26 mouse cellular contexts compared by ENCODE assay signal in genomic region chr1:165751142-165751541, GRCm38 (mm10). TPM values are rescaled to one million over a fixed set of nuclear protein-coding genes. Genes with fewer than 3 reads are reported as not detected.
DNase-seq lines count a peak whose midpoint lies in the region; ATAC-seq and TF ChIP-seq lines count a peak whose summit lies in the region.
"Had no signal": no experiment of that assay in that cellular context is flagged by ENCODE, and none has a peak within 500 bp of the region (broad histone marks: within the 10 kb centered on the region; RNA-seq: fewer than 3 reads in every experiment).

No protein-coding gene starts in this region.

- peak; percentile 94 for ATAC-seq in granulocyte monocyte progenitor cell, adult 5-6 weeks (replicated peaks; ENCODE audit: poor library complexity, severe bottlenecking)
- ATAC-seq in megakaryocyte progenitor cell, adult 5-6 weeks (replicated peaks; ENCODE audit: poor library complexity) = peak; percentile 76
- ATAC-seq in erythroid progenitor cell, adult 5-6 weeks (replicated peaks; ENCODE audit: low FRiP score, poor library complexity, severe bottlenecking) = no peak
- ATAC-seq: activated CD4-positive, CD25-positive, alpha-beta regulatory T cell, adult 4 months; forebrain, embryonic 15.5 days; forebrain, postnatal 0 days; Patski had no signal

- H3K9ac ChIP-seq in CH12.LX (ENCODE audit: insufficient read depth, low read depth) = no peak overlapping the region
- H3K9ac ChIP-seq: embryonic facial prominence, embryonic 13.5 days; embryonic facial prominence, embryonic 15.5 days; forebrain, embryonic 12.5 days; forebrain, embryonic 15.5 days; forebrain, postnatal 0 days had no signal

- H3K9me3 ChIP-seq in CH12.LX (replicated peaks; ENCODE audit: low read length) = no peaks in the 10 kb centered on the region
- H3K9me3 ChIP-seq: embryonic facial prominence, embryonic 13.5 days; embryonic facial prominence, embryonic 15.5 days; forebrain, embryonic 12.5 days; forebrain, embryonic 15.5 days; G1E had no signal

- intact Hi-C loops in heart, postnatal 25 days (cut with DNase I) = no loop called here

- H3K27me3 ChIP-seq in CH12.LX (replicated peaks) = no peaks in the 10 kb centered on the region
- H3K27me3 ChIP-seq: embryonic facial prominence, embryonic 13.5 days; embryonic facial prominence, embryonic 15.5 days; forebrain, embryonic 12.5 days; forebrain, embryonic 15.5 days had no signal

- no peak for TF ChIP-seq POLR2A in CH12.LX (IDR thresholded peaks at IDR 0.05; ENCODE audit: low read depth, low read length)

- dilution Hi-C loops in CH12.LX (cut with MboI; ENCODE audit: extremely low pct_ligation_motif_present, extremely low pct_unique_long_range_greater_than_20kb, low sequenced_read_pairs) = no loop called here

- no peak for TF ChIP-seq RAD21 in CH12.LX (IDR thresholded peaks at IDR 0.05; ENCODE audit: low read depth, low read length)

- TF ChIP-seq CTCF in CH12.LX (conservative IDR thresholded peaks at IDR 0.05 in 1 of 2, IDR thresholded peaks at IDR 0.05 in 1 of 2; ENCODE audit: low read depth in 2 of 2, low read length in 2 of 2) = no peak

- peak; percentile 14 for DNase-seq in heart, adult 11 months
- no peak for DNase-seq in heart, postnatal 25 days (ENCODE audit: low spot score)
- no peak for DNase-seq in CH12.LX (ENCODE audit: extremely low read depth)
- no peak for DNase-seq in thymus, postnatal 0 days (ENCODE audit: low spot score)
- no peak for DNase-seq in thymus, postnatal 10 days (ENCODE audit: low spot score in 2 of 2)
- DNase-seq: adrenal gland, adult 8-10 months; adrenal gland, postnatal 14 days; adrenal gland, postnatal 36 days; cerebellum, adult 11-12 months; cerebellum, adult 2 months; cerebellum, adult 9-10 months; cerebellum, postnatal 10 days; cerebellum, postnatal 25 days; embryo, embryonic 11 days; forebrain, postnatal 0 days had no signal

- H3K4me2 ChIP-seq in CH12.LX (ENCODE audit: insufficient read depth, low read depth, poor library complexity, severe bottlenecking) = peak overlapping the region; percentile 70; the same call in 1 of the 2 replicates
- H3K4me2 ChIP-seq: embryonic facial prominence, embryonic 13.5 days; embryonic facial prominence, embryonic 15.5 days; forebrain, embryonic 12.5 days; forebrain, embryonic 15.5 days had no signal

- no peak overlapping the region for H3K4me3 ChIP-seq in CH12.LX (replicated peaks in 1 of 3; ENCODE audit: low read depth in 2 of 3, low read length in 2 of 3, poor library complexity in 1 of 3)
- H3K4me3 ChIP-seq: embryonic facial prominence, embryonic 13.5 days; embryonic facial prominence, embryonic 15.5 days; erythroblast, embryonic 14.5 days; forebrain, embryonic 12.5 days; forebrain, embryonic 15.5 days had no signal

- H3K36me3 ChIP-seq in CH12.LX (replicated peaks in 1 of 2; ENCODE audit: control insufficient read depth in 1 of 2, insufficient read depth in 1 of 2, low read length in 1 of 2) = no peaks in the 10 kb centered on the region
- H3K36me3 ChIP-seq: embryonic facial prominence, embryonic 13.5 days; embryonic facial prominence, embryonic 15.5 days; forebrain, embryonic 12.5 days; forebrain, embryonic 15.5 days; G1E had no signal

- in situ Hi-C loops in CH12.LX (cut with MboI; ENCODE audit: low pct_ligation_motif_present, low pct_unique_long_range_greater_than_20kb, low sequenced_read_pairs) = no loop called here

- no peak overlapping the region for H3K27ac ChIP-seq in CH12.LX (ENCODE audit: insufficient read depth, low read depth)
- H3K27ac ChIP-seq: embryonic facial prominence, embryonic 13.5 days; embryonic facial prominence, embryonic 15.5 days; forebrain, embryonic 12.5 days; forebrain, embryonic 15.5 days had no signal

- peaks cover 0 to 10% of the 10 kb centered on the region in 2 experiments; a peak in 1 of 4 replicates for H3K4me1 ChIP-seq in CH12.LX (ENCODE audit: control insufficient read depth in 1 of 2, insufficient read depth in 2 of 2)
- H3K4me1 ChIP-seq: embryonic facial prominence, embryonic 13.5 days; embryonic facial prominence, embryonic 15.5 days; forebrain, embryonic 12.5 days; forebrain, embryonic 15.5 days had no signal

- H3K79me2 ChIP-seq in CH12.LX (replicated peaks; ENCODE audit: control insufficient read depth, extremely low read depth, insufficient read depth, poor library complexity, severe bottlenecking) = no peaks in the 10 kb centered on the region

- no peak for TF ChIP-seq EP300 in CH12.LX (IDR thresholded peaks at IDR 0.05; ENCODE audit: low read length)

TF ChIP-seq in CH12.LX, 34 proteins besides CTCF, POLR2A, EP300 and RAD21:
- no peak for TF ChIP-seq E2F4 (IDR thresholded peaks at IDR 0.05; ENCODE audit: insufficient replicate concordance, low read depth, low read length)
- no peak for TF ChIP-seq HCFC1 (IDR thresholded peaks at IDR 0.05; ENCODE audit: low read depth, low read length)
- no peak for TF ChIP-seq ZNF384 (IDR thresholded peaks at IDR 0.05; ENCODE audit: low read depth, low read length)
- TF ChIP-seq ZKSCAN1 (IDR thresholded peaks at IDR 0.05; ENCODE audit: borderline replicate concordance, low read depth, low read length) = no peak
- no peak for TF ChIP-seq SIN3A (IDR thresholded peaks at IDR 0.05; ENCODE audit: low read length)
- no peak for TF ChIP-seq ETS1 (conservative IDR thresholded peaks at IDR 0.05; ENCODE audit: low read depth, low read length)
- TF ChIP-seq USF2 (conservative IDR thresholded peaks at IDR 0.05; ENCODE audit: low read depth, low read length) = no peak
- TF ChIP-seq RCOR1 (conservative IDR thresholded peaks at IDR 0.05; ENCODE audit: low read depth, low read length) = no peak
- no peak for TF ChIP-seq USF1 (IDR thresholded peaks at IDR 0.05; ENCODE audit: low read depth, low read length)

RNA-seq across cellular contexts. Expression of gene Creg1, which starts 12.4 kb away (rescaled TPM):
- total RNA-seq in heart, postnatal 25 days (2021) = 10 to 100 TPM; 64.4 to 68.6 TPM
- total RNA-seq in CH12.LX (2012; rRNA removed) (22.3 and 23.3 TPM in 2 replicates), CH12.LX (2014; rRNA removed) (44.3 and 56.6 TPM in 2 replicates)
- 38.2 and 49.1 TPM in 2 replicates for polyA plus RNA-seq in CH12.LX (2012; ENCODE audit: insufficient read length, low read depth)
- 133 and 240 TPM in 2 replicates for total RNA-seq in granulocyte monocyte progenitor cell, adult 5-6 weeks (2014; fragmentation: Nextera tagmentation)
- total RNA-seq in granulocyte monocyte progenitor cell, adult 5-6 weeks (2017) = 110 and 206 TPM in 2 replicates
- total RNA-seq in megakaryocyte progenitor cell, adult 5-6 weeks (2015) = 261 and 284 TPM in 2 replicates
- 96.7 and 120 TPM in 2 replicates for total RNA-seq in megakaryocyte progenitor cell, adult 5-6 weeks (2017)
- 70.5 and 73.3 TPM in 2 replicates for polyA plus RNA-seq in thymus, postnatal 0 days (2015; fragmentation: Nextera tagmentation; extraction: Ambion mirVana)
- 514 and 545 TPM in 2 replicates for total RNA-seq in erythroid progenitor cell, adult 5-6 weeks (2015; ENCODE audit: low replicate concordance)
- 329 and 433 TPM in 2 replicates for total RNA-seq in erythroid progenitor cell, adult 5-6 weeks (2017; ENCODE audit: low replicate concordance)

RNA-seq across cellular contexts. Expression of gene Cd247, which starts 37.3 kb away (rescaled TPM):
- under 1 TPM; 0.39 to 0.60 TPM for total RNA-seq in heart, postnatal 25 days (2021)
- total RNA-seq in CH12.LX (2012; rRNA removed) = 2.0 and 2.2 TPM in 2 replicates
- not detected in 2 replicates for total RNA-seq in CH12.LX (2014; rRNA removed)
- 1.3 and 2.3 TPM in 2 replicates for polyA plus RNA-seq in CH12.LX (2012; ENCODE audit: insufficient read length, low read depth)
- total RNA-seq in granulocyte monocyte progenitor cell, adult 5-6 weeks (2014; fragmentation: Nextera tagmentation) = not detected in 2 replicates
- total RNA-seq in granulocyte monocyte progenitor cell, adult 5-6 weeks (2017) = 0.26 and 0.56 TPM in 2 replicates
- 0.12 TPM in 1 of 2 replicates, not detected in the other for total RNA-seq in megakaryocyte progenitor cell, adult 5-6 weeks (2015)
- 0.29 and 1.2 TPM in 2 replicates for total RNA-seq in megakaryocyte progenitor cell, adult 5-6 weeks (2017)
- polyA plus RNA-seq in thymus, postnatal 0 days (2015; fragmentation: Nextera tagmentation; extraction: Ambion mirVana) = 282 TPM in 2 replicates
- total RNA-seq in erythroid progenitor cell, adult 5-6 weeks (2015; ENCODE audit: low replicate concordance) = 9.0 TPM in 1 of 2 replicates, not detected in the other
- total RNA-seq in erythroid progenitor cell, adult 5-6 weeks (2017; ENCODE audit: low replicate concordance) = 4.7 and 10.5 TPM in 2 replicates

RNA-seq across cellular contexts. Expression of gene Rcsd1, which starts 41.6 kb away (rescaled TPM):
- total RNA-seq in heart, postnatal 25 days (2021) = 10 to 100 TPM; 79.6 to 81.5 TPM
- total RNA-seq in CH12.LX (2012; rRNA removed) (20.7 and 22.7 TPM in 2 replicates), CH12.LX (2014; rRNA removed) (34.8 and 35.7 TPM in 2 replicates)
- 74.8 and 81.1 TPM in 2 replicates for polyA plus RNA-seq in CH12.LX (2012; ENCODE audit: insufficient read length, low read depth)
- 68.0 and 79.0 TPM in 2 replicates for total RNA-seq in granulocyte monocyte progenitor cell, adult 5-6 weeks (2014; fragmentation: Nextera tagmentation)
- 99.9 and 116 TPM in 2 replicates for total RNA-seq in granulocyte monocyte progenitor cell, adult 5-6 weeks (2017)
- 48.8 and 48.9 TPM in 2 replicates for total RNA-seq in megakaryocyte progenitor cell, adult 5-6 weeks (2015)
- 110 and 111 TPM in 2 replicates for total RNA-seq in megakaryocyte progenitor cell, adult 5-6 weeks (2017)
- polyA plus RNA-seq in thymus, postnatal 0 days (2015; fragmentation: Nextera tagmentation; extraction: Ambion mirVana) = 221 and 236 TPM in 2 replicates
- total RNA-seq in erythroid progenitor cell, adult 5-6 weeks (2015; ENCODE audit: low replicate concordance) = 8.8 and 9.4 TPM in 2 replicates
- total RNA-seq in erythroid progenitor cell, adult 5-6 weeks (2017; ENCODE audit: low replicate concordance) = 19.9 and 23.1 TPM in 2 replicates
